Mouse (Mus musculus) frontal cortex, postnatal 10 days (tissue): Measurements from ENCODE around the gene Aldh3b3.

Experiments used
- DNase-seq, 2 experiments: peaks; one replicate each; pipeline ENCODE4 v3.0.0; 2022; ENCODE audit warnings: low spot score in 2 of 2, mixed read lengths in 1 of 2

Gene Aldh3b3

DNA sequence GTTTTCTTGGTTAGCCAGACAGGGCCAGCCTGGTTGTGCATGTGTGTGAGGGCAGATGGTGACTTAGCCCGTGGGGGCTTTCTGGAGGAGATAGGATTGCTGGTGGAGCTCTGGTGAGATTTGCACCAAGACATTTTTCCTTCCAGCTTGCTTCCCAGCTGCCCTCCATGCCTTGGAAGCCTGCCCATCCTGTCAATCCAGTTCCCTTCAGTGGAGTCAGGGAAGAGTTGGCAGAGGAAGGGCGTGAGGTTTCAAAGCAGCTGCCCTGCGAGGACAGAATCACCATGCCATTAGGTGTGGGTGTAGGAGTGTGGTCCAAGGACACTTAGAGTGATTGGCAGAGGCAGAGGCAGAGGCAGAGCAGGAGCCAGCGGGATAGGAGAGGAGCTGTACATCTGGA lies at the start of gene Aldh3b3:
Aldh3b3 (plus strand) TSS at position 176 of the 400 bp plus-strand sequence.
- DNase-seq: no peak

DNA sequence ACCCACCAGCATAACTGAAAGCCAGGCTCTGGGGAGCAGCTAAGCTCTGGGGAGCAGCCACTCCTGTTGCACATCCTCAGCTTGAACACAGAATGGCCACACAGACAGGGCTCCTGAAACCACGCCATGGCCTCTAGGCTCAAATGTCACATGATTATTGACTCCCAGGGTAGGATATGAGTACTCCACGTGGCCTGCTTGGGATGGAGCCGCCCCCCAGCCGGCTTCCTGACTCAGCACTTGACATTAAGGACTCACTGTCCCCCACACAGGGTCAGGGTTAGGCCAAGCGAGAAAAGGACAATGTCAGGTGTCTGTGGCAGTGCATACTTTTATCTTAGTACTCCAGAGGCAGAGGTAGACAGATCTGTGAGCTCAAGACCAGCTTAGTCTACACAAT lies 48.2 kb upstream of the Aldh3b3 start:
- no peak for DNase-seq

DNA sequence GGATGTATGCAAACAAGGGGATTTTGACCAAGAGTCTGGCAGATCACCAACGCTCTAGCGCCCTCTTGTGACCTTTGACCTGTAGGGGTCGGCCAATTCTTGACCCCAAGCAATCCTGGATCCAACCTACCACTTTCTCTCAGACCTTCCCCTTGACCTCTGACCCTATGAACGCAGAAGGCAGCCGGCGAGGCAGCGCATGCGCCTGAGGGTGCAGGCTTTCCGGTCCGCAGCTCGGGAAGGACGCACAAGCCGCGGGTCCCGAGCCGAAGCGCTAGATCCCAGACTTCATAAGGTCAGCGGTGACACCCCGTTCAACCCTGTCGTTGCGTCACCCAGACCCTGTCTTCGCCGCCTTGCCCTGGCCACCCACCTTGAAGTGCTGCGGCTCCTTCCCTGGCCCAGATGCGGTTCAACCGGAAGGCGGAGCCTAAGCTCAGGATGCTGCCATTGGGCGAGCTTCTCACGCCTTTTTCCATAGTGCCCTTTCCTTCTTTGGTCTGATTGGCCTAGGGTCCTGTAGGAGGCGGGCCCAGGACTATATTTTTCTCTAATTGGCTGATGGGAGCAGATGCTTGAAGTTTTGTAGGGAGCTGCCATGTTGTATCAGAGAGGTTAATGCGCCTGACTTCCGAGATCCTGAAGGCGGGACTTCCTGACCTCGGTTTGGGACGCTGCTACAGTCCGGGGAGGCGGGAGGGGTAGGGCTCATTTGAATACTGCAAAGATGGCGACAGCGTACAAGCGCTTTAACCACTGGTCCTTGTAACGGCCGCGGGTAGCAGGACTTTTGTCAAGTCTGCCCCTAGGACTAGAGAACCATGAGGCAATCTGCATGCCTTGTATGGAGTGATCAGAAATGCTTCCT lies 45.9 kb upstream of the Aldh3b3 start, which contains the start of gene Ndufs8:
Ndufs8 (minus strand) TSS at position 438 of the 868 bp plus-strand sequence.
- peak; percentile 93 to 96 for DNase-seq

DNA sequence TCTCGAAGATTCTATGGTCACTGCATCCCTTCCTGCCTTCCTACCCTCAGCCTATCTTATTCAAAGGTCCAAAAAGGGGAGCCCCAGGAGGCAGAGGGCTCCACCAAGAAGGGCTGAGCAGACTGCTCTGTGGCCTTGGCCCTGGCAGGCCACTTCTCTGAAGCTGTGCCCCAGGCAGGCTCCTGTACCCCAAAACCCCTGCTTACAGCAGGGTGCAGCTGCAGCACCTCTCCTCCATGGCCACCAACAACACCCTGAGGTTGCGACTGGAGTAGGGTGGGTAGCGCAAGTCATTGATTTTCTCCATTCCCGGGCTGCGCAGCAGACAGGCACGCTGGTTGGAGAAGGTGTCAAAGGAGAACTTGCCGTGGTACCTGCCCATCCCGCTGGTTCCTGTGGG lies 44.8 kb upstream of the Aldh3b3 start:
- no peak for DNase-seq

DNA sequence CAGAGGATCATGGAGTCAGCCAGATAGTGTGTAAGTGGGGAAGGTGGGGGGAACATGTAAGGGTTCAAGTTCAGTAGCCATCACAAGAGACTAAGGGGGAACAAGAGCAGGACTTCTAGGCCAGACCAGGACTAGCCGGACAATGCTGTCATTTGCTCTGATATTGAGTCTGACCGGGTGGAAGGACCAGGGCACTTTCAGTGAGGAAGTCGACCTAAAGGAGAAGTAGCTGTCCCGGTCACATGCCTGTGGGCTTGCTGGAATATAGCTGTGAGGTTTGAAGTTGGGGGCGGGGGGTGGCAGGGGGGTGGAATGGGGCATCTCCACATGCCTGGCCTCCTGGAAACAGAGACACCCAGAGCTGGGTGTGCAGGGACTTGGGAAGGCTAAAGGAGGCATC lies 43.9 kb upstream of the Aldh3b3 start:
- DNase-seq: no peak

DNA sequence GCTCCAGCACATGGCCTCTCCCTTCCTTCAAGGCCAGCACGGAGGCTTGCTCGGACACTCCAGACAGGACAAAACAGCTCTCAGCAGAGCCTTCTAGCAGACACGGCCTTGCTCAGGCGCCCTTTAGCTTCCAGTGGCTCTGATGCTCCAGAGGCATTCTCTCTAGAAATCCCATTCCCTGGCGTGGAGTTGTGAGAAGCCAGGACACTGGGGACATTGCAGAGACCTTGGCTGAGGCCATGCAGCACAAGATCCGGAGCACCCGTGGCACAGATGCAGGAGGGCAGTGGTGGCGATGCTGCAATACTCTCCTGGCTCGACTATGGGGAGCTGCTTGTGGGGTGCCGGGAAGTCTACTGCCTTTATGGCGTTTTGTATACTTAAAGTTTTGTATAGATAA lies 41.7 kb upstream of the Aldh3b3 start:
- DNase-seq: no peak

DNA sequence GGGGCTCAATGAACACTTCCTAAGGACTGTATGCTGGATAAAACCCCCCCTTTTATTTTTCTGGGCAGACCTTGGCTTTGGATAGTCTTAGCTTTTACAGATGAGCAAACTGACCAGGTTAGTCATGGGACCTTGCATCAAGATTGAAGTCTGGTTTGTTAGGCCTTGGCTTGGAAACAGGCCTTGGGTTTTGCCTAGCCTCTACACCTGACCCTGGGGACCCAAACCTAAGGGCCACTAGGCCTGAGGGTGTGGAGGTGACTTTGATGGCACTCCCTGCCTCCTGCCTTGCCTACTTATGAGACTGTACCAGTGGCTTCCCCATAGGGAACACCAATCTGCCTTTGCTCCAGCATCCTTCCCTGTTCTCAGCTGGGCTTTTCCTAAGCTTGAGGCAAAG lies 38.5 kb upstream of the Aldh3b3 start:
- DNase-seq: no peak

DNA sequence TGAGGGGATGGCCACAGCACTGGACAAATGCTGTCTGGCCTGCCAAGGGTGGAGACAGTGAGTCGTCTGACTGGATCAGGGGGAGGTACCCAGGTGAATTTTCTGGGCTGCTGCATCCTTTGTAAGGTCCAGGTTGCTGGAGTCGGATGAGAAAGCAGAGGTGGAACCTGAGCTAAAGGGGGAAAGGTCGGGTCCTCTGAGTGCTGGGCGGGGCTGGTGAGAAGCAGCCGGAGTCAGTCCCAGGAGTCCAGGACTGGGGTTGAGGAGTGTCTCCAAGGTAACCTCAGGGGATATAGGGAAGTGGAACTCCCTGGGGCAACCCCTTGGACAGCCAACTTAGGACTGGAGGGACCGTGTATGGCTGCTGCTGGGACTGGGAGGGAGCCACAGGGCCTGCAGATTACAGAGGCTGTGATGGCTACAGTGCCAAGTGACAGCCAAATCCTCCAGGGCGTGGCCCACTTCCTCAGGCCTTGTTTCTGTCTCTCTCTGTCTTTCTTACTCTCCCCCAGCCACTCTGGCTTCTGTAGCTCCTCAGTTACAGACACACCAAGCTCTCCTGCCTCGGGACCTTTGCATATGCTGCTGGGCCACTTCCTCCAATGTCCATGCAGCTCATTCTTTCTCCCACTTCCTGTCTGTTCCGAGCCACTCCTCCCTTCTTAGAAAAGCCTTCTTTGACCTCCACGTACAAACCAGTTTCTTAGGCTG lies 35.6 kb upstream of the Aldh3b3 start:
- no peak for DNase-seq

DNA sequence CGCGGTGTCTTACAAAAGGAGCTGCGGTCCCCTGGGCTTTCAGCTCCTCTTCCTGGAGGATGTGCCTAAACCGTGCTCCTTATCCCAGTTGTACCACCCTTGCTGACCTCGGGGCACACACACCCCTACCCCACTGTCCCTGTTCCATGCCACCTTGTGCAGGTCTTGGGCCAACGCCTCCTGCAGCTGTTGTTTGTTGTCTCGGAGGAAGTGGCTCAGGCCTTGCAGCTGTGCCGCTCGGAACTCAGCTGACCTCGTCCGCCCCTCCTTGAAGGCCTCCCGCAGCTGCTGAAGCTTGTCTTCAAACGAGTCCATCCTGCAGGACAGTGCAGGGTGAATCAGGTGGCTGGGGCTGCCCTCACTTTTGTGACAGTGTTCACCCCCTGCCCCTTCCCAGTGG lies 34.9 kb upstream of the Aldh3b3 start:
- DNase-seq: no peak

DNA sequence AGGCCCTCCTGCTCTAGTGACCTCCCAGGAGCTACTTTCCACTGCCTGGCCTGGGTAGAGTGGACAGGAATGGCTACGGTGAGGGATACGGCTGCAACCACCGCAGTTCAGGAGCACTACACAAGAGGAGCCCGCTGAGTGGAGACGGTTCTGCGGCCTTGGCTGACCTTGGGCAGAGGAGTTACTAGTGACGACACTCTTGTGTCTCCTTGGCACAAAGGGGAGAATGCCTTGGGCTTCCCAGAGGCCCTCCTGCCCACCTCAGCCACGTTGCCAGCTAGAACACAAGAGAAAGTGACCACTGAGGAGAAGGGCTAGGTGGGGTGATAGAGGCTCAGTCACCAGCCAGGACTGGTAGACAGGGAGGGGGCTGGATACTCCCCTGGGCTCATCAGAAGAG lies 34.3 kb upstream of the Aldh3b3 start:
- DNase-seq: no peak

DNA sequence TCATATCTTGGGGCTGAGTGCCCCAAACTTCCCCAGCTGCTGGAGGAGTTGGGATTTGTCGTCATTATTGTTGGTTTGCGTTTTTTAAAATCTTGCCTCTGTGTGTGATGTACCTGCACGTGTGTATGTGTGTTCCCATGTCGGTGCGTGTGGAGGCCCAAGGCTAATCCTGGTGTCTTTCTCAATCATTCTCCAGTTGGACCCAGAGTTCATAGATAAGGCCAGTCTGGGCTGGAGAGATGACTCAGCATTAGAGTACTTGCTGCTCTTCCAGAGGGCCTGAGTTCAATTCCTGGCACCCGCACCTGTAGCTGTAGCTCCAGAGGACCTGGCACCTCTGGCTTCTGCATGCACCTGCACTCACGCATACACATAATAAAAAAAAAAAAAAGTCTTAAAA lies 33.6 kb upstream of the Aldh3b3 start:
- no peak for DNase-seq

DNA sequence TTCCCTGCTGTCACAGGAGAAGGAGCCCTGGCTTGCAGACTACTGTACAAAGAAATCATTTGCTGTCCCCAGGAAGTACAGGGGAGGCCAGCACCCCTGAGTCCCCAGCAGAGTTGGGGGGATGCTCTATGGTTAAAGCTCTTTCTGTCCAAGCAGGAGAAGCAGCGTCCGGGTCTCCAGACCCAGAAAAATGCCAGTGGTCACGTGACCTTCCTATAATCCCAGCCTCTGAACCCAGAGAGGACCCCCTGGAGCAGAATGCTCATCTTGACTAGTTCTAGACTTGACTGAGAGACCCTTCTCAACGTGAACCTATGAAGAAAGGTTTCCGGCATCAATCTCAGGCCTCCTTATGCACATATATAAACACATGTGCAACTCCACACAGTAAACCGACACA lies 32.6 kb upstream of the Aldh3b3 start:
- no peak for DNase-seq

DNA sequence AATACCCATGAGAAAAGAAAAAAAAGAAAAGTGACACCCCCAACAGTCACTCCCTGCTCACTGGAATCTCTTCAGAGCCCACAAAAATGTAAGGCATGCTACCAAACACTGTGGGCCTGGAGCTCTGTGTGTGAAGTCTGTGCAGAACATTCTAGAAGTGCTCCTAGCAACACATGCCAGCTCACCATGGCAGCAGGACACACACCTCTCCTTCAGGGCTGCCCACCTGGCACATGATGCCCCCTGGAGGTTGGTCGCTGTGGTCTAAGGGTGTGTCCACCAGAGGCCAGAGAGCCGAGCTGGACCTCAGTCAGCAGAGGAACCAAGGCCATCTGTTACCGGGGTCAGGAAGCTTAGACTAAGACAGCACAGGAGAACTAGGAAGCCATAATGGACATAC lies 32.2 kb upstream of the Aldh3b3 start:
- DNase-seq: no peak

DNA sequence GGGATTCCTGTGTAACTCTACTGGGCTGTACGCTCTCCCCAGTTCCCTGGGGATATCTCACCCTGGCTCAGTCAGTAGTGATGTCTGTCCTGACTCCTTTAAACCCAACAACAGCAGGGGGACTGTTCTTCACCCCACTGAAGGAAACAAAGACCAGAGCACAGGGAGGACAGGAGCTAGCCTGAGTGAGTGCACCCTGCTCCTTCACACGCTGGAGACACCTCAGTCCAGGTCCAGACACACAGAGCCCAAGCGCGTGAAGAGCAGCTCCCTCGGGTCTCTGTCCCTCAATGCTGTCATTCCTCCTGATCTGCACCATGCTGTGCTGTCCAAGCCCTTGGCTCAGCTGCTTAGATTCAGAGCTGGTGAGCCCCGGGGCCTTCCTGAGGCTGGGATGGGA lies 31.8 kb upstream of the Aldh3b3 start:
- no peak for DNase-seq

DNA sequence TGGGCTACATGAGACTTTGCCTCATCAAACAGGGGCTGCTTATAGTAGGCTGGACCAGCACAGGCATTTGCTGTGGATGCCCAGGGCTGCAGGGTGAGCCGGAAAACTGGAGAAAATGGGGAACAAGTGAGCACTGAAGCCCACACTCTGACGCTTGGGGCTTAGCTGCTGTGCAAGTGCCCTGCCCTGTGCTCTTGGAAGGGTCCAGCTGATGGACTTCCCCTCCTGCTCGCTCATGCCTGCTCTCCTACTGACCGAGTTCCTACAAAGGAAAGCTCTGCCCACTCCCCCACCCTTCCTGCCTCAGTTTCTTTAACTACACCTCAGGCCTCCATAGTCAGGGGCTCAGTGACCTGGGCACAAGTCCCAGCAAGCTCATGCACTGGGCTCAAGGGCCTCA lies 30.5 kb upstream of the Aldh3b3 start:
- no peak for DNase-seq

DNA sequence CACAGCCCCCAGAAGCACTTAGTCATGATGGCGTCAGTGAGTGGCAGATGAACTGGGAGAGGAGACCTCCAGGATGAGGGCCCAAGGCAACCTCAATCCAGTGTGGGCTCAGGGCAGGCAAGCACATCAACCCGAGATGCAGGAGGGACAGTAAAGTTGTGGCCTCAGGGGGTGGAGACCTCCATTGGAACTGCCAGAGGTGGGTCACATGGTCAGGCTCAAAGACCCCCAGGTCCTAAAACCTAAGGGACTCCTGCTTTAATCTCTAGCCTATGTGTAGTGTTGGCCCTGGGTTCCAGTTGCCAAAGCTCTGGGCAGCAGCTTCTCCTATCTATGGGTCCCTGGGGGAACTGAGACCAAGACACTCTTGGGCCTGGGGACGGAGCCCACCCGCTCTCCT lies 29.7 kb upstream of the Aldh3b3 start:
- no peak for DNase-seq

DNA sequence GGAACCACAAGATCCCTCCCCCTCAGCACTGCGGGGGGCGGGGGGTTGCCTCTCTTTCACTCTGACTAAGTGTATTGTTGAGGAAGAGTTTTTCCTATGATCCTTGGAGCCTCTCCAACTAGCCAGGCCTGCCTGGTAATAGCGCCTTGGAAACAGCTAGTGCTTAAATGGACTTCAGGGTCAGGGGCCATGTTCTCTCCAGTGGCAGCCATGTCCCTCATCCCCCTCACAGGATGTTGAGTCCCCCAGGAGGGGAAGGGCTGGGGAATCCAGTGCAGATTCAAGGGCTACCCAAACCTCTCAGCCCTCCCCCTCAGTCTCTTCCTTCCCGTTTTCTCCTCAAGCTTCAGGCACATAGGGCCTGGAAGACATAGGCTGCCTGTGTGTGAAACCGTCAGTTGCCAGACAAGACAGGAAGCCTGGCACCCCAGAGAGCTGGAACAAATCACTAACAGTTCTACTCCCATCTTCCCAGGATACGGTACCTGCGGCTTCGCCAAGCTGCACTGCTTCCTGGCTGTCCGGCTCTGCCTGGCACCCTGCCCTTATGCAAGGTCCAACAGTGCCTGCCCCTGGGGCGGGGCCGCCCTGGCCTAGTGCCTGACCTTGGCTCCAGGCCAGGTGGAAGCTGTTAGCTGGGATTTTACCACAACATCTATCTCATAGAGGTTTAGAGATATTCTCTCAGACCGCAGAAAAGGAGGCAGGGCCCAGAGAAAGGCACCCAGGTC lies 29.1 kb upstream of the Aldh3b3 start, which contains the start of gene Aldh3b1:
Aldh3b1 (minus strand) TSS at position 598 of the 731 bp plus-strand sequence.
- DNase-seq: peak; percentile 70 to 74

DNA sequence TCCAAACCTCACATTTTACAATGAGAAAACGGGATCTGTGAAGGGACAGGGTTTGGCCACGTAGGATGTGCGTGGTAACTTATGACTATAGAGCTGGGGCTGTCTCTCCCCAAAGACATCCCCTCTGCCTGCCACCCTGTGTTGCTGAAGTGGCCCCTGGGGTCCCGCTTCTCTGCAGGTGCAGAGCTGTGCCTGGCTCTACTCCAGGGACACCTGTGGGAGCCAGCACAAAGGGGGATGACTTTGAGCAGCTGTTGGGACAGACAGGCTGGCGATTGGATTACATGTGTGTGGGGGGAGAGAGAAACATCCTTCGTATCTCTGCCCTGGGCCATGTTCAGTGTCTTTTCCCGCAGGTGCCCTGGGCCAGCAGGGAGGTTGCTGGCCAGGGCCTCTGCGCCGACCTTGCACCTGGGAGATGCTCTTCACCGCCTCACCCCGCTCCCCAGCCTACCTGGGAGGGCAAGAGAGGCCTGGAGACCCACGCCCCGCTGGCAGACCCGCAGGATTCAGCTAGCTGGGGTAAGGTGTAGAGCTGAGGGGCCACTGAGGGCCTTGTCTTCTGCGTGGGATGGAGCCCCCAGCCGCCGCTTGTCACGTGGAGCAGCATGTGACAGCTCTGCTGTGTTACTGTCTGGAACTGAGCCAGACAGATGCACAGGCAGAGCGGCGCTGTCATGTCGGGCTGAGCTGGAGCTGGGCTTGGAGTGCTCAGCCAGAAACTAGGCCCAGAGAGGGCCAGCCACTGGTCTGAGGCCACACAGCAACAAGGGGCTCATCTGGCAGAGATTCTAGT lies 28.0 kb upstream of the Aldh3b3 start:
- DNase-seq: no peak

DNA sequence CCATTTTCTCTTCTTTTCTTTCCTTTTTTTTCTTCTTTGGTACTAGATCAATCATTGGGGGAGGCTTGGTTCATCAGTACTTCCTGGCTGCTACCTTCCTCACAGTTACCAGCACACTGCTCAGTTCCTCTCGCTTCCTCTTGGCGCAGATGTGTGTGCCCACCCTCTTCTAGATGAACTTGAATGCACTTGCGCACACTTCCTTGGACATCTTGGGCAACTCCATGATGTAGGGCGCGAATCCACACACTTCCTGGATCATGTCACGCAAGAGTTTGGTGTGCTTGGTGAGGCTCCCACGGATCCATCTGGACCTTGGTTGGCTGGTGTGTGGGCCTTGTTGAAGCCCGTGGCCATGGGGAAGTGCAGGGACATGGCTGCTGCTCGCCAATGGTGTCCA lies 26.7 kb upstream of the Aldh3b3 start:
- DNase-seq: no peak

DNA sequence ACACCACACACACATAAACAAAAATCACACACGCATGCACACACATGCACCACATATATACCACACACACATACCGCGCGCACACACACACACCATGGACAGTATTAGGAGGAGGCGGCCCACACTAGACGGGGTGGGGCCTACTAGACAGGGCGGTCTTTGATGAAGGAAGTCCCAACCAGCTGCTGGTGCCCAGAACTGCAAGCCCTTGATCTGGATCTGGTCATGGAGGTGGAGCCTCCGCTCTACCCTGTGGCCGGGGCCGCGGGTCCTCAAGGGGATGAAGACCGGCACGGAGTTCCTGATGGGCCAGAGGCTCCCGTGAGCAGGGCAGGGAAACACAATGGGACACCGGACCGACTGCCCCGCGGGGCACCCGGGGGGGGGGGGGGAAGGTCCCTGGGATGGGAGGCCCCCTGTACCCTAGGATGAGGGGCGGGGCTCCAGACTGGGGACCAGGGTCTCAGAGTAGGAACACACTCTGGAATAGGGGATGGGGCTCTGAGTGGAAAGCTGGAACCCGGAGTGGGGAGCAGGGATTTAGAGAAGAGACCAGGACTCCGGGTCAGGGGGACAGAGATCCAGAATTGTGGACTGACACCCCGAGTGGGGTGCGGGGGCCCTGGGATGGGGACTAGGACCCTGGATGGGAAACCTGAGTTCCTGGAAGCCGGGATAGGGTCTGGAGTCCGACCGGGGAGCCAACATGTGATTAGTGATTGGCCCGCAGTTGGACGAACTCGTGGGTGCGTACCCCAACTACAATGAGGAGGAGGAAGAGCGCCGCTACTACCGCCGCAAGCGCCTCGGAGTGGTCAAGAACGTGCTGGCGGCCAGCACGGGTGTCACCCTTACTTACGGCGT lies 23.2 kb upstream of the Aldh3b3 start, which contains the start of gene Unc93b1:
Unc93b1 (plus strand) TSS at position 155 of the 864 bp plus-strand sequence.
- DNase-seq: peak in 1 of 2 experiments; percentile 59
